Mouse (Mus musculus) hindbrain, postnatal 0 days (tissue): ENCODE results near the gene Cmtm8. TPM values are rescaled to one million over a fixed set of nuclear protein-coding genes. Genes with fewer than 3 reads are reported as not detected.

Experiments
- ATAC-seq: fragments of 200-750 bp; cut with Nextera tagmentation; 2 replicates; pipeline ENCODE4 v1.8.0; 2017; ENCODE audit warnings: mild to moderate bottlenecking, moderate TSS enrichment, moderate library complexity
- DNase-seq: peaks from one replicate; pipeline ENCODE4 v3.0.0-alpha.2; 2015; ENCODE audit warnings: low spot score
- H3K27ac ChIP-seq: fragments of 300-500 bp; sonication (generic); 2 replicates; pipeline ENCODE4 v1.5.1; 2014; ENCODE audit warnings: mild to moderate bottlenecking
- H3K27me3 ChIP-seq: fragments of 300-500 bp; sonication (generic); 2 replicates; pipeline ENCODE4 v1.6.1; 2014; ENCODE audit warnings: low read length, mixed read lengths; ENCODE audit not compliant: insufficient read depth
- H3K36me3 ChIP-seq: fragments of 300-500 bp; sonication (generic); 2 replicates; pipeline ENCODE4 v1.6.1; 2014; ENCODE audit warnings: low read length, mixed read lengths; ENCODE audit not compliant: insufficient read depth
- H3K4me1 ChIP-seq: fragments of 300-500 bp; sonication (generic); 2 replicates; pipeline ENCODE4 v1.6.1; 2014; ENCODE audit warnings: antibody characterized with exemption, low read length, mixed read lengths; ENCODE audit not compliant: insufficient read depth
- H3K4me2 ChIP-seq: fragments of 300-500 bp; sonication (generic); 2 replicates; pipeline ENCODE4 v1.6.1; 2014; ENCODE audit warnings: low read depth, mild to moderate bottlenecking, low read length, moderate library complexity, mixed read lengths
- H3K4me3 ChIP-seq: fragments of 300-500 bp; sonication (generic); 2 replicates; pipeline ENCODE4 v1.5.1; 2014; ENCODE audit warnings: low read length
- H3K9ac ChIP-seq: fragments of 300-500 bp; sonication (generic); replicated peaks from 2 replicates; pipeline ENCODE4 v1.6.1; 2014; ENCODE audit warnings: mild to moderate bottlenecking, low read length, moderate library complexity, mixed read lengths
- H3K9me3 ChIP-seq: fragments of 300-500 bp; sonication (generic); 2 replicates; pipeline ENCODE4 v1.6.1; 2016; ENCODE audit warnings: low read length, mixed read lengths
- CTCF ChIP-seq: IDR thresholded peaks from 2 replicates; pipeline ENCODE4 v1.5.1; 2016; ENCODE audit warnings: antibody characterized with exemption, control low read depth, low read depth
- WGBS: fragments of 180-500 bp; shearing (Covaris S2); extraction: QIAGEN DNeasy Blood & Tissue Kit; methylation state at CpG from one replicate; pipeline ENCODE4 v1.1.7; 2014; 5-methylcytosine and 5-hydroxymethylcytosine counted together
- polyA plus RNA-seq: library from polyadenylated mRNA; unstranded; fragments of >200 nt; fragmentation: Nextera tagmentation; extraction: Ambion mirVana; gene quantifications from 2 replicates; pipeline ENCODE4 v1.2.1, GENCODE M21; 2015
- total RNA-seq: library from RNA; depleted of rRNA; stranded (reverse); fragments of >200 nt; gene quantifications from 2 replicates; pipeline ENCODE4 v1.2.3, GENCODE M21; 2014

Cmtm8 gene
- total and polyA plus RNA-seq, 2 experiments from 2014 or later, result 5.9 to 6.6 TPM

DNA sequence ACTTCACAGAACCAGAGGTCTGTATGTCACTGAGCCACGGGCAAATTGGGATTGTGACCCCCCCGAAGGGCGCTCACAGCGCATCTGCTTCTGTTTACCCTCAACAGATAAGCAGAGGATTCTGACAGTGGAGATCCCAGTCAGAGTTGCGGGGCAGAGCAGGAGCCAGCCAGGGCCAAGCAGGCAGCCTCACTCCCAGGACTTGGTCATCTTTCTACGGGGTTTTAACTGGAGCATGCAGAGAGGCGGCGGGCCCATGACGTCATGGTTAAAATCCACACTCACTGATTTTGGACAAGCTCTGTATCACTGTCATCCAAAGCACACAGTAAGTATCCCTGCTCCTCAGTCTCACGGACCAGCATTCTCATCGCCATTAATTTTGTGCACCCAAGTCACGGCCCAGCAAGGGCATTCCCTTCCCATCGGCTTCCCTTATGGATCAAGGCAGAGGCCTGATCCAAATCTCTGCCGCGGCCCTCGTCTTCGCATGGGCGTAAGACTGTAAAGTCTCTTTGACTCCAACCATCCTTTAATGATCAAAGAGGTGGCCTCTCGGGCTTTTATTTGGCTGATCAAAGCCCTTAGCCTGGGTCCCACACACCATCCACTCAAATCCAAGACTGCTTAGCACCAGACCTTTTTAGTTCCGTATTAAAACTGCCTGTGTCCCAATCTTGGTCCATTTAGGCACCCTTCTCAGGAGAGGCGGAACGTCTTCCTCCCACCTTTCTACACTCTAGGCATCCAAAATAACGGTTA, 63.8 kb downstream of the Cmtm8 start:
- Histone ChIP-seq H3K9ac (no peak overlapping the region), H3K9me3 (no peaks in the 10 kb centered on the region), H3K27me3 (peaks cover 3% of the 10 kb centered on the region; the same call in 1 of the 2 replicates), H3K27ac (no peak overlapping the region), H3K4me3 (no peak overlapping the region), H3K4me1 (no peaks in the 10 kb centered on the region; the same call in 1 of the 2 replicates), H3K36me3 (no peaks in the 10 kb centered on the region), H3K4me2 (peak overlapping the region; percentile 92)
- WGBS, result 51% methylated on average over 23 of the region's 23 CpGs
- TF ChIP-seq CTCF, result no peak
- no peak for ATAC-seq
- DNase-seq, result no peak

DNA sequence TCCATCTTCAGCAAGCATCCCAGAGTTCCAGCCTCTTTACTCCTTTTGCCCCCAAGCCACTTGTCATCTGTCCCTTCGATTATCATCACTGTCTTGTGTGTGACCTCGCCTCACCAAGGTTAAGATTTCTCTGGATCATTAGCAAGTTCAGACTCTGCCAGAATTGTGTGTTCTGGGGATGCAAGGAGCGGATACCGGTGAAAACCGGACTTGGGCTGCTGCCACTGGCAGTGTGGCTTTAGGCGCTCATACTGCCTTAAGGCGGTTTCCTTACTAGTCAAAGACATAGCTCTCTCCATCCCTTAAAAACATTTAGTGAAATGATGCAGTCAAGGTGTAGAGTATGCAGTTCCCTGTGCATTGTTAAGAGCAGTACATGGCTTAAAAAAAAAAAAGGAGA, 65.1 kb downstream of the Cmtm8 start:
- H3K27ac ChIP-seq, result no peak overlapping the region
- H3K9me3 ChIP-seq, result no peaks in the 10 kb centered on the region
- DNase-seq (no peak), ATAC-seq (no peak)
- peaks cover 3% of the 10 kb centered on the region; the same call in 1 of the 2 replicates for H3K27me3 ChIP-seq
- no peak for TF ChIP-seq CTCF
- no peak overlapping the region for H3K4me3 ChIP-seq
- no peaks in the 10 kb centered on the region for H3K36me3 ChIP-seq
- H3K4me1 ChIP-seq, result no peaks in the 10 kb centered on the region; the same call in 1 of the 2 replicates
- 83% methylated on average over 7 of the region's 7 CpGs for WGBS
- H3K9ac ChIP-seq, result no peak overlapping the region
- H3K4me2 ChIP-seq, result no peak overlapping the region

DNA sequence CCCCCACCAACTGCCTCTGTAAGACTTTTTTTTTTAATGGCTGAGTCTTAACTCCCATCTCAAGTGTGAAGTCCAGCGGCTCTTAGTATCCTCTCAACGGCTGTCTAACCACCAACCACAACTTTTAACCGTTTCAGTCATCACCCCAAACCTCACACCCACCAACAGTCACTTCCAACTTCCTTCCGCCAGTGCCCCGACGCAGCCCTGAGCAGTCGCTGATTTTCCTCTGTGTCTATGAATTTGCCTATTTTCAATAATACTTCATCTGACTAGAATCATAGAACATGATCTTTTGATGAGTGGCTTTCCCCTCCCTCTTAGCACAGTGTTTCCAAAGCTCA, 65.9 kb downstream of the Cmtm8 start:
- Histone ChIP-seq H3K36me3 (no peaks in the 10 kb centered on the region), H3K27me3 (0 out of 2 replicates have a peak, but pooled peaks cover 3% of the 10 kb centered on the region), H3K4me2 (no peak overlapping the region), H3K4me3 (no peak overlapping the region), H3K4me1 (no peaks in the 10 kb centered on the region; the same call in 1 of the 2 replicates), H3K27ac (no peak overlapping the region), H3K9ac (no peak overlapping the region), H3K9me3 (no peaks in the 10 kb centered on the region)
- WGBS, result 89% methylated on average over 7 of the region's 7 CpGs
- DNase-seq (no peak), ATAC-seq (no peak)
- TF ChIP-seq CTCF, result no peak

DNA sequence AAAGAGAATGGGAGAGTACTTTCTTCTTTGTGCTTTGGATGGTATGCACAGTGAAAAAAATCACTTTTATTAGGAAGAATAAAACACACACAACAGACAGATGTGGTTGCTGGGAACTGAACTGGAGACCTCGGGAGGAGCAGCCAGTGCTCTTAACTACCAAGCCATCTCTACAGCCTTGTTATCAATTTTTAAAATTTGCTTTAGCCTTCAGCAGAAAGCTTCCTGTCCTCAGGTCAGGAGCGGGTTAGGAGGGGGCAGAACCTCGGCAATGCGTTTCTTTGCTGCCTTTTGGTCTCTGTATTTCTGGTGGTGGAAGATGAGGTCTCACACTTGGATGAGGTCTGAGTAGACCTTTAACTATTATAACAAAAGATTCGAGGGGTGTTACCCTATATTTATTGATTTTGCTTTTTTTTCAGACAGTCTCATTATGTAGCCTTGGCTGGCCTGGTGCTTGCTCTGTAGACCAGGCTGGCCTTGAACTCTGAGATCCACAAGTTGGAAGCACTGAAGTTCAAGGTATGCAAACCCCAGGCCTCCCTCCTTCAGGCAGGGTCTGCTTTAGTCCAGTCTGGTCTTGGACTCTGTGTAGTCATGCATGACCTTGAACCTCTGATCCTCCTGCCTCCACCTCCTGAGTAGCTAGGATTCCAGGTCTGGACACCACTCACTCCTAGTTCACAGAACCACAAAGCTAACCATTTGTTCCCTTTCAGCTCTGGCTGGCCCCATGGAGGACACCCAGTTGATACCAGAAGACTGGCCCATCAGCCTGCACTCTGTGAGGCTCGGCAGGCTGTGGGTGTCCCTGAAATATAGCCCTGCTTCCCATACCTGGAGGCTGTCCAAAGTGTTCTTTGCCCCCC, 66.5 kb downstream of the Cmtm8 start:
- no peak for DNase-seq
- WGBS, result 87% methylated on average over 6 of the region's 6 CpGs
- Histone ChIP-seq H3K36me3 (no peaks in the 10 kb centered on the region), H3K27me3 (0 out of 2 replicates have a peak, but pooled peaks cover 3% of the 10 kb centered on the region), H3K27ac (no peak overlapping the region), H3K4me3 (no peak overlapping the region), H3K9me3 (no peaks in the 10 kb centered on the region), H3K9ac (no peak overlapping the region), H3K4me1 (no peaks in the 10 kb centered on the region; the same call in 1 of the 2 replicates), H3K4me2 (no peak overlapping the region)
- ATAC-seq, result no peak
- TF ChIP-seq CTCF, result no peak

DNA sequence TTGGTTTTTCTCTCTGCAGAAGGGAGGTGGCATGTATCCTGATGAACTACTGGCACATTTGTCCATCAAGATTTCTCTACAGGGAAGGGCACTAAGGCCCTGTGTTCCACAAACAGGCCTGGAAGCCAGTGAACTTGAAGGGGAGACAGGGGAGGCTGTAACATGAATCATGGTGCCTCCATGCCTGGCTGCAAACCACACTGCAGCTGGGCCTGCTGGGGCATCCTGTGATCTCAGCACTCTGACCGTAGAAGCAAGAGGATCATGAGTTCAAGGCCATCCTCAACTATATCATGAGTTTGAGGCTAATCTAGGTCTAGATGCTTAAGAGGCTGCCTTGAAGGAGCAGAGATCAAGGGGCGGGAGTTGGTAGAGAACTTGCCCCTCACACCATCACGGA, 67.6 kb downstream of the Cmtm8 start:
- Histone ChIP-seq H3K4me1 (no peaks in the 10 kb centered on the region; the same call in 1 of the 2 replicates), H3K27me3 (0 out of 2 replicates have a peak, but pooled peaks cover under 1% of the 10 kb centered on the region), H3K9me3 (no peaks in the 10 kb centered on the region), H3K4me3 (no peak overlapping the region), H3K9ac (no peak overlapping the region), H3K4me2 (no peak overlapping the region), H3K36me3 (no peaks in the 10 kb centered on the region), H3K27ac (no peak overlapping the region)
- no peak for DNase-seq
- TF ChIP-seq CTCF, result no peak
- ATAC-seq, result no peak
- 86% methylated on average over 3 of the region's 3 CpGs for WGBS

DNA sequence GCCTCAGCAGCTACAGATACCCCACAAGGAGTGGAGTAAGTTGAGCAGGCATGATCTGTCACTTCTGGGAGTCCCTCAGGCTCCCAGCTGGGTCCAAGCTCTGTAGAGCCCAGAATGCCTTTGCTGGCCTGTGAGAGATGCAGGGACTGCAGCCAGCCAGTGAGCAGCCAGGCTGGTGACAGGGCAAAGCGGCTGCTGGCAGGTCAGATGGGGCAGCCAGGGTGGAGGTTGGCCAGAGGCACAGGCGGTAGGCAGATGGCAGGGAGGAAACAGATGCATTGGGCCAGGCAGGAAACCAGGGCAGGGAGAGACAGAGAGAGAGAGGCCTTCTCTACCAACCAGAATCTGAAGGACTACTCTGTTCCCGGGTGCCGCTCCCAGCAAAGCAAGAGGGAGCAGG, 68.7 kb downstream of the Cmtm8 start:
- Histone ChIP-seq H3K4me2 (no peak overlapping the region), H3K4me3 (no peak overlapping the region), H3K4me1 (no peaks in the 10 kb centered on the region; the same call in 1 of the 2 replicates), H3K27me3 (no peaks in the 10 kb centered on the region), H3K9me3 (no peaks in the 10 kb centered on the region), H3K36me3 (no peaks in the 10 kb centered on the region), H3K27ac (no peak overlapping the region), H3K9ac (no peak overlapping the region)
- WGBS, result 40% methylated on average over 4 of the region's 4 CpGs
- ATAC-seq (peak; percentile 73), DNase-seq (peak; percentile 71)
- TF ChIP-seq CTCF, result no peak
